Mouse (Mus musculus): ENCODE measurements at regions not wholly inside any gene's neighbourhood (a gene's known extent, or its start where the extent isn't known, plus 50 kb on each side); places are given as distances from the start of the nearest gene placed in this dataset.

DNA sequence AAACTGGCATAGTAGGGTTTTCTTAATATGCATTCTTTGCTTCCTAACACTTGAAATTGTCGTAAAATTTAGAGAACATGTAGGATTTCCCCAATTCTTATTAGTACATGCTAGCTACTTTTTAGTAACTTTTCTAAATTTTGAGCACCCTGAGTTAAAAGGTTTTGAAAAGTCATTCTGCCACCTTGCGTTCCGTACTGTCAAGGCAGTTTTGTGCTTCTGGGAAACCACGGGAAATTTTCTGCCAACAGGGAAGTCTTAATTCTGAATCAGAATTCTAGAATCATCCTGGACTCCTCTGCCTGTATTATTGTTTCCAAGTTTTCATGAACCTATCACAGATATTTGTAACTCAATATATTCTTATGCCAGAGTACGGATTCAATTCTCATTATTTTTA lies 472.4 kb upstream of the N6amt1 start:
- no peak for TF ChIP-seq CTCF (conservative IDR thresholded peaks at IDR 0.05; ENCODE audit: low read length)
- no peak for TF ChIP-seq NANOG (IDR thresholded peaks at IDR 0.05; ENCODE audit: borderline replicate concordance, low read length)
- no peak for TF ChIP-seq POU5F1 (IDR thresholded peaks at IDR 0.05; ENCODE audit: borderline replicate concordance, low read length)

Data from E14TG2a.4 (cell line).